Mouse (Mus musculus) stomach, postnatal 0 days (tissue): ENCODE data around the gene Rabgap1l.

Experiments used
- CTCF ChIP-seq: IDR thresholded peaks from 2 replicates; pipeline ENCODE4 v1.5.1; 2016; ENCODE audit warnings: antibody characterized with exemption, low read depth, mild to moderate bottlenecking, moderate library complexity
- EP300 ChIP-seq: optimal IDR thresholded peaks from 2 replicates; pipeline ENCODE3; 2016; ENCODE audit warnings: antibody characterized with exemption

DNA sequence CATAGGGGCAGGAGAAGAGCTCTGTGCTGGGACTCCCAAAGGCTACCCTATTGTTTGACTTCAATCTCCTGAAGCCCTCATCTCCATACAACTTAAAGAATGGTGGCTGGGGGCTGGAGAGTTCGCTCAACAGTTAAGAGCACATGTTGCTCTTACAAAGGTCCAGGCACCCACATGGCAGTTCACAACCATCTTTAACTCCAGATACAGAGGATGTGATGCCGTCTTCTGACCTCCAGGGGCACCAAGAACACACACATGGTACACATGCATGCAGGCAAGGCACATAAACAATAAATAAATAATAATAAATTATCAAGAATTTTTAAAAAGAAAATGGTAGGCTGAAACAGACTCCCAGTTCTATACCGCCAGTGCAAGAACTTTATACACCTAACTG is 3.1 kb downstream of the Rabgap1l start:
- TF ChIP-seq CTCF (peak; percentile 32; the same call in 1 of the 2 replicates), EP300 (no peak)
